Mouse (Mus musculus): ENCODE measurements around the gene Trpc7.

GRCm38 (mm10) chr13:56742325-56742901, 153.4 kb downstream of the Trpc7 start:
- TF ChIP-seq E2F4 (IDR thresholded peaks at IDR 0.05; ENCODE audit: insufficient read depth) (no peak), POLR2AphosphoS2 (IDR thresholded peaks at IDR 0.05; ENCODE audit: insufficient read length, low read depth) (no peak), POLR2A (IDR thresholded peaks at IDR 0.05; ENCODE audit: insufficient read length, low read depth) (no peak), MYOG (IDR thresholded peaks at IDR 0.05; ENCODE audit: control insufficient read depth in 1 of 3, insufficient read depth in 1 of 3, insufficient read length in 2 of 3, low read depth in 2 of 3) (no peak), MAX (IDR thresholded peaks at IDR 0.05; ENCODE audit: low read depth) (no peak), TCF12 (IDR thresholded peaks at IDR 0.05; ENCODE audit: insufficient read depth, poor library complexity, severe bottlenecking) (no peak), REST (IDR thresholded peaks at IDR 0.05; ENCODE audit: insufficient read depth, insufficient read length) (no peak), SRF (IDR thresholded peaks at IDR 0.05; ENCODE audit: control insufficient read depth, insufficient read length, low read depth) (no peak), USF1 (IDR thresholded peaks at IDR 0.05; ENCODE audit: low read depth) (no peak), CEBPB (IDR thresholded peaks at IDR 0.05; ENCODE audit: insufficient read depth, poor library complexity, severe bottlenecking) (no peak)
